Mouse (Mus musculus) brain, embryonic 14.5 days (tissue): ENCODE measurements around the gene Cyyr1.

ENCODE experiments used
- CTCF ChIP-seq: fragments of 200-500 bp; IDR thresholded peaks from 2 replicates; pipeline ENCODE4 v1.5.1; 2012; ENCODE audit warnings: inconsistent platforms, mild to moderate bottlenecking, moderate library complexity, borderline replicate concordance; ENCODE audit not compliant: insufficient read depth, insufficient read length; ENCODE audit errors: extremely low read depth
- POLR2A ChIP-seq: fragments of 200-500 bp; IDR thresholded peaks from 2 replicates; pipeline ENCODE4 v1.6.1; 2012; ENCODE audit warnings: mild to moderate bottlenecking, inconsistent platforms, borderline replicate concordance; ENCODE audit not compliant: poor library complexity, insufficient read depth, insufficient read length, severe bottlenecking; ENCODE audit errors: extremely low read depth

DNA sequence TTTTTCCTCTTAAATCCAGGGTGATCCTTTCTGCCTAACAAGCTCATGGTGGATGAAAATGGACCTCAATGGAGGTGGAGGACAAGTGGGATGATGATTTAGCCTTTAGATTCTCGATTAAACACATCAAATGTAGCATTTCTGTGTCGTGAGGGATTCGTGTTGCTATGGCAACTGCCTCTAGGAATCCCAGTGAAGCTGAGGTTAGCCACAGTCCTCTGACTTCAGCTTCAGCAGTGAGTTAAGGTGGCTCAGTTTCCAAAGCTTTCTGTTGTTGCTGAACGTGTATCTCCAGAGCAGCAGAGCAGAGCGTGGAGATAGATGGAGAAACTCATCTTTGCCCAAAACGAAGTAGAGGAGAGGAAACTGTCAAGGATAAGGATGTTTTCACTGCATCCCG lies 35.6 kb upstream of the Cyyr1 start:
- TF ChIP-seq CTCF (no peak), POLR2A (no peak)
